Mouse (Mus musculus): ENCODE measurements around the gene Plcl2.

- no peak for TF ChIP-seq CTCF (IDR thresholded peaks at IDR 0.05; ENCODE audit: control insufficient read depth, insufficient read depth, insufficient read length)
- TF ChIP-seq USF1 (IDR thresholded peaks at IDR 0.05; ENCODE audit: low read depth): no peak
- TF ChIP-seq MYOG (IDR thresholded peaks at IDR 0.05; ENCODE audit: control insufficient read depth, extremely low read depth, insufficient read length): no peak
- no peak for TF ChIP-seq MAX (IDR thresholded peaks at IDR 0.05)
- TF ChIP-seq CEBPB (IDR thresholded peaks at IDR 0.05; ENCODE audit: low read depth): no peak
- no peak for TF ChIP-seq MYOD1 (IDR thresholded peaks at IDR 0.05; ENCODE audit: control insufficient read depth, insufficient read length, low read depth)
- TF ChIP-seq FOSL1 (IDR thresholded peaks at IDR 0.05; ENCODE audit: insufficient read depth, low read length, poor library complexity, severe bottlenecking): no peak
Observed at GRCm38 (mm10) chr17:50710497-50711222, 201.5 kb downstream of the Plcl2 start.

All from C2C12 (cell line).